Mouse (Mus musculus) embryonic facial prominence, embryonic 13.5 days (tissue): Measurements from ENCODE around the gene Bcar3. TPM values are rescaled to one million over a fixed set of nuclear protein-coding genes. Genes with fewer than 3 reads are reported as not detected.

Experiments
- ATAC-seq: fragments of 200-750 bp; cut with Nextera tagmentation; 2 replicates; pipeline ENCODE4 v1.8.0; 2017; ENCODE audit warnings: low read depth; ENCODE audit not compliant: insufficient number of reproducible peaks, insufficient read depth, low FRiP score, low TSS enrichment
- H3K27ac ChIP-seq: fragments of 300-500 bp; sonication (generic); 2 replicates; pipeline ENCODE4 v1.5.1; 2015; ENCODE audit warnings: moderate library complexity, mild to moderate bottlenecking, inconsistent platforms
- H3K27me3 ChIP-seq: fragments of 300-500 bp; sonication (generic); 2 replicates; pipeline ENCODE4 v1.6.1; 2015; ENCODE audit warnings: mild to moderate bottlenecking, inconsistent platforms
- H3K36me3 ChIP-seq: fragments of 300-500 bp; sonication (generic); 2 replicates; pipeline ENCODE4 v1.6.1; 2015; ENCODE audit warnings: mild to moderate bottlenecking, inconsistent platforms
- H3K4me1 ChIP-seq: fragments of 300-500 bp; sonication (generic); 2 replicates; pipeline ENCODE4 v1.6.1; 2015; ENCODE audit warnings: inconsistent platforms
- H3K4me2 ChIP-seq: fragments of 300-500 bp; sonication (generic); 2 replicates; pipeline ENCODE4 v1.6.1; 2015; ENCODE audit warnings: moderate library complexity, mild to moderate bottlenecking, inconsistent platforms
- H3K4me3 ChIP-seq: fragments of 300-500 bp; sonication (generic); 2 replicates; pipeline ENCODE4 v1.5.1; 2015; ENCODE audit warnings: mild to moderate bottlenecking, inconsistent platforms
- H3K9ac ChIP-seq: fragments of 300-500 bp; sonication (generic); 2 replicates; pipeline ENCODE4 v1.6.1; 2015; ENCODE audit warnings: mild to moderate bottlenecking, inconsistent platforms
- H3K9me3 ChIP-seq: fragments of 300-500 bp; sonication (generic); 2 replicates; pipeline ENCODE4 v1.6.1; 2016; ENCODE audit warnings: inconsistent platforms
- WGBS: fragments of 180-500 bp; shearing (Covaris S2); methylation state at CpG from one replicate; pipeline ENCODE4 v1.1.7; 2015; ENCODE audit warnings: mixed read lengths; 5-methylcytosine and 5-hydroxymethylcytosine counted together
- polyA plus RNA-seq: library from polyadenylated mRNA; unstranded; fragments of >200 nt; fragmentation: Nextera tagmentation; extraction: Ambion mirVana; gene quantifications from 2 replicates; pipeline ENCODE4 v1.2.1, GENCODE M21; 2015

The Bcar3 gene
- polyA plus RNA-seq, 1 experiment from 2014 or later: 8.6 TPM

GRCm38 (mm10) chr3:122293223-122293953, 548 bp upstream of the Bcar3 start:
- H3K4me2 ChIP-seq: peak overlapping the region; percentile 72
- H3K9me3 ChIP-seq: no peaks in the 10 kb centered on the region
- H3K27ac ChIP-seq: peak overlapping the region; percentile 96
- no peaks in the 10 kb centered on the region for H3K36me3 ChIP-seq
- no peaks in the 10 kb centered on the region for H3K27me3 ChIP-seq
- peak overlapping the region; percentile 90 for H3K9ac ChIP-seq
- peak; percentile 45 for ATAC-seq
- H3K4me1 ChIP-seq: peaks cover 32% of the 10 kb centered on the region
- WGBS: 0% methylated on average over 102 of the region's 105 CpGs
- peak overlapping the region; percentile 89 for H3K4me3 ChIP-seq

DNA sequence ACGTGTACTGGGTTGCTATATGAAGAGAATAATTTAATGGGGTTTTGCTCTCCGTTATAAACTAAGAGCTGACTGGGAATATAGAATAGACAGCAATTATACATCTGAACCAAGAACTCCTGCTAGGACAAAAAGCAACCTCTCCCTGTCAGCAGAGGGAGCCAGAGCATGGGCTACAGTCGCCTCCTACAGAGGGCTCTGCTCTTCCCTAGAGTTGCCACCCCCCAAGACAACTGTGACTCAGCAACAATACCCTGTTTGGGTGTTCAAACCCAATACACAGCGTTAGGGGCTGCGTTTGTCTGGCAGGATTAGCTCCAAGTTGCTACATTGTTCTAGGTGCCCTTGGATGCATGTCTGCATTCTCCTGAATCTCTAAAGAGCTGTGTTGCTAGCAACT, 1.6 kb downstream of the Bcar3 start:
- Histone ChIP-seq H3K9ac (no peak overlapping the region), H3K4me2 (no peak overlapping the region), H3K4me3 (no peak overlapping the region), H3K27ac (peak overlapping the region; percentile 96; the same call in 1 of the 2 replicates), H3K4me1 (peaks cover 32% of the 10 kb centered on the region), H3K36me3 (no peaks in the 10 kb centered on the region), H3K9me3 (no peaks in the 10 kb centered on the region), H3K27me3 (no peaks in the 10 kb centered on the region)
- no peak for ATAC-seq
- WGBS: 12% methylated on average over 5 of the region's 5 CpGs

DNA sequence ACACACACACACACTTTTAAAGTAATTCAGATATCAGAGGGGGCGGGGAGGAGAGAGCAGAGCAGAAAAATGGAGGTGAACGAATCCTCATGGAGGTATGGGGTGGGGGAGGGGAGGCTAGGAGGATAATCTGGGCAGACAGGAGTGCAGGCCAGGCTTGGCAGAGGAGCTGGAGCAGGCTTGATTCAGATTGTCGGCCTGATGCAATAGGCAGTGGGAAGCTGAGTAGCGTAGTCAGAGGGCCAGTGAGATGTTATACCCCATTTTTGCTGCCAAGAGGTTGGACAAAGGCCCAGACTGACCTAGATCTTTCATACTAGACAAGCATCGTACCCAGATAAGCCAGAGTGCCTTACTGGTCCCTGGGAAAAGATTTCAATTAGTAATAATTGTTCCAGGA, 3.0 kb downstream of the Bcar3 start:
- H3K9me3 ChIP-seq: no peaks in the 10 kb centered on the region
- H3K4me1 ChIP-seq: peaks cover 39% of the 10 kb centered on the region
- no peaks in the 10 kb centered on the region for H3K36me3 ChIP-seq
- no peak for ATAC-seq
- no peak overlapping the region for H3K9ac ChIP-seq
- no peaks in the 10 kb centered on the region for H3K27me3 ChIP-seq
- H3K4me2 ChIP-seq: no peak overlapping the region
- no peak overlapping the region for H3K27ac ChIP-seq
- no peak overlapping the region for H3K4me3 ChIP-seq
- 55% methylated on average over 5 of the region's 5 CpGs for WGBS

- Histone ChIP-seq H3K36me3 (no peaks in the 10 kb centered on the region), H3K4me1 (peaks cover 18% of the 10 kb centered on the region), H3K4me2 (no peak overlapping the region), H3K9ac (no peak overlapping the region), H3K27me3 (no peaks in the 10 kb centered on the region), H3K9me3 (no peaks in the 10 kb centered on the region), H3K27ac (peak overlapping the region; percentile 39; the same call in 1 of the 2 replicates), H3K4me3 (no peak overlapping the region)
- 48% methylated on average over 9 of the region's 9 CpGs for WGBS
- ATAC-seq: no peak
Measured at GRCm38 (mm10) chr3:122300983-122301919, 7.3 kb downstream of the Bcar3 start.

- ATAC-seq: no peak
- 87% methylated on average over 4 of the region's 4 CpGs for WGBS
- no peaks in the 10 kb centered on the region for H3K27me3 ChIP-seq
- peaks cover 12% of the 10 kb centered on the region for H3K4me1 ChIP-seq
- H3K4me2 ChIP-seq: no peak overlapping the region
- no peak overlapping the region for H3K27ac ChIP-seq
- no peaks in the 10 kb centered on the region for H3K36me3 ChIP-seq
- no peaks in the 10 kb centered on the region for H3K9me3 ChIP-seq
- no peak overlapping the region for H3K9ac ChIP-seq
- H3K4me3 ChIP-seq: no peak overlapping the region
Measured at GRCm38 (mm10) chr3:122304560-122304959, 10.6 kb downstream of the Bcar3 start.

GRCm38 (mm10) chr3:122307894-122308671, 14.1 kb downstream of the Bcar3 start:
- H3K36me3 ChIP-seq: no peaks in the 10 kb centered on the region
- H3K4me1 ChIP-seq: no peaks in the 10 kb centered on the region
- no peaks in the 10 kb centered on the region for H3K9me3 ChIP-seq
- no peak overlapping the region for H3K4me2 ChIP-seq
- no peaks in the 10 kb centered on the region for H3K27me3 ChIP-seq
- H3K9ac ChIP-seq: no peak overlapping the region
- no peak overlapping the region for H3K4me3 ChIP-seq
- 0 out of 2 replicates have a peak, but pooled peaks have one; percentile 23 for ATAC-seq
- H3K27ac ChIP-seq: no peak overlapping the region
- 60% methylated on average over 4 of the region's 4 CpGs for WGBS

DNA sequence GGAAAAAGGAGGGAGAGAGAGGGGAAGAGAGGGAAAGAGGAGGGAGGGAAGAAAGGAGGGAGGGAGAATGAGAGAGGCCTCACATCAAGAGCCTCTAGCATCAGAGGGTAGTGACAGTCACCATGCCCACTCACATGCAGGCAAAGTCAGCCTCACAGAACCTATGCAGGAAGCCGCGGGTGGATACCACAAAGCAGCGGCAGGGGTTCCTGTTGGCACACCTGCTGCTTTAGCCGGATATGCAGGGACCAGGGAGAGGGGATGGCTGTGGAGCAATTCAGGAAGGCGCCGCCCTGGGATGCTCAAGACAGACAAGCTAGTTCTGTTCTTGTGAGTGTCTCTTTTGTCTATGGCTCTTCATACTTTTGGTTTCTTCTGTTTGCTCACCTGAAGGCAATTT, 15.0 kb downstream of the Bcar3 start:
- 39% methylated on average over 6 of the region's 6 CpGs for WGBS
- H3K4me3 ChIP-seq: no peak overlapping the region
- no peak overlapping the region for H3K4me2 ChIP-seq
- H3K27me3 ChIP-seq: no peaks in the 10 kb centered on the region
- no peak overlapping the region for H3K27ac ChIP-seq
- no peaks in the 10 kb centered on the region for H3K36me3 ChIP-seq
- H3K9ac ChIP-seq: no peak overlapping the region
- no peaks in the 10 kb centered on the region; the same call in 1 of the 2 replicates for H3K4me1 ChIP-seq
- no peaks in the 10 kb centered on the region for H3K9me3 ChIP-seq
- no peak for ATAC-seq

- Histone ChIP-seq H3K4me1 (peaks cover 7% of the 10 kb centered on the region), H3K4me2 (no peak overlapping the region), H3K4me3 (no peak overlapping the region), H3K9me3 (no peaks in the 10 kb centered on the region), H3K27me3 (0 out of 2 replicates have a peak, but pooled peaks cover 3% of the 10 kb centered on the region), H3K9ac (no peak overlapping the region), H3K36me3 (no peaks in the 10 kb centered on the region), H3K27ac (no peak overlapping the region)
- WGBS: 18% methylated on average over 2 of the region's 2 CpGs
- ATAC-seq: no peak
Measured at GRCm38 (mm10) chr3:122312078-122312477, 18.1 kb downstream of the Bcar3 start.

GRCm38 (mm10) chr3:122312936-122313629, 19.1 kb downstream of the Bcar3 start:
- H3K36me3 ChIP-seq: no peaks in the 10 kb centered on the region
- WGBS: 73% methylated on average over 10 of the region's 10 CpGs
- no peak for ATAC-seq

DNA sequence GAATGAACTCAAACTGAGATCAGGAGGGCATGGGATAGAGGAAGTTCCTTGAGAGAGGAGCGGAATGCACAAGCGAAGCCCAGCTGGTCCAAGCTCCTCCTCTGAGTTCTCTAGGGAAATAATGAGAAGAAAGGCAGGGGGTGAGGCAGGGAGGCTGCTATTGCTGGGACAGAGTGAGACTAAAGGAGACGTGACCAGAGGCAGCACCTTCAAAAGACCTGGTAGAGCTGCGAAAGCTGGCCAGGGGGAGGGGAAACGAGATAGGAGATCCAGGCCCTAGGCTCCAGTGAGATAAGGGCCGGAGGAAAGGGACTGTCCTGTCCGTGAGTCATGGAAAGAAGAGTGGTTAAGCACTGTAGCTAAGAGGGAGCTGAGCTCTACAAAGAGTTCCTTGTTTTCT, 20.0 kb downstream of the Bcar3 start:
- Histone ChIP-seq H3K4me3 (no peak overlapping the region), H3K4me1 (peaks cover 7% of the 10 kb centered on the region), H3K9me3 (no peaks in the 10 kb centered on the region), H3K36me3 (no peaks in the 10 kb centered on the region), H3K27ac (no peak overlapping the region), H3K4me2 (no peak overlapping the region), H3K27me3 (0 out of 2 replicates have a peak, but pooled peaks cover 3% of the 10 kb centered on the region), H3K9ac (no peak overlapping the region)
- 50% methylated on average over 7 of the region's 7 CpGs for WGBS
- no peak for ATAC-seq

More at GRCm38 (mm10) chr3:122312936-122313629, 19.1 kb downstream of the Bcar3 start:
- Histone ChIP-seq H3K4me2 (no peak overlapping the region), H3K27ac (no peak overlapping the region), H3K4me3 (no peak overlapping the region), H3K9me3 (no peaks in the 10 kb centered on the region), H3K27me3 (0 out of 2 replicates have a peak, but pooled peaks cover 3% of the 10 kb centered on the region), H3K9ac (no peak overlapping the region), H3K4me1 (peaks cover 7% of the 10 kb centered on the region)
